Mouse (Mus musculus): ENCODE measurements around the gene Tulp2. TPM values are rescaled to one million over a fixed set of nuclear protein-coding genes. Genes with fewer than 3 reads are reported as not detected.

The Tulp2 gene
- total and polyA plus RNA-seq, 3 experiments = 1.1 to 1.2 TPM; not detected in 1

DNA sequence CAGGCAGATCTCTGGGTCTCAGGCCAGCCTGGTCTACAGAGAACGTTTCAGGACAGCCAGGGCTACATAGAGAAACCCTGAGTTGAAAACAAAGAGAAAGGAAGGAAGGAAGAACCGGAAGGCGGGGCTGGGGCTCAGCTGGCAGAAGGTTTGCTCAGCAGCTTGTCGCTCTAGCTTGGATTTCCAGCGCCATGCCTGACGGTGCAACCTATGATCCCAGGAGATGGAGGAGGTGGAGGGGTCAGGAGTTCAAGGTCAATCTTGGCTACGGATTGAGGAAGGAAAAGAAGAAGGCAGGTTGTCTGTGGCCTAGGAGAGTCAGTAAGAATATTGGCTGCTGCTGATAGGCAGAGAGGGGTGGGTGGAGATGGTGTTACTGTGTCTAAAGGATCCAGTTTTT is 78.6 kb downstream of the Tulp2 start (continued):
- TF ChIP-seq BHLHE40 (IDR thresholded peaks at IDR 0.05; ENCODE audit: borderline replicate concordance, low read depth, low read length) (no peak), CHD1 (IDR thresholded peaks at IDR 0.05; ENCODE audit: low read depth, low read length) (0 out of 2 replicates have a peak, but pooled peaks have one; percentile 25), MYB (IDR thresholded peaks at IDR 0.05; ENCODE audit: low read depth, low read length) (no peak), RAD21 (IDR thresholded peaks at IDR 0.05; ENCODE audit: low read depth, low read length) (no peak), MAX (IDR thresholded peaks at IDR 0.05; ENCODE audit: low read length) (0 out of 2 replicates have a peak, but pooled peaks have one; percentile 18), GATA1 (IDR thresholded peaks at IDR 0.05; ENCODE audit: low read depth, low read length) (no peak)

DNA sequence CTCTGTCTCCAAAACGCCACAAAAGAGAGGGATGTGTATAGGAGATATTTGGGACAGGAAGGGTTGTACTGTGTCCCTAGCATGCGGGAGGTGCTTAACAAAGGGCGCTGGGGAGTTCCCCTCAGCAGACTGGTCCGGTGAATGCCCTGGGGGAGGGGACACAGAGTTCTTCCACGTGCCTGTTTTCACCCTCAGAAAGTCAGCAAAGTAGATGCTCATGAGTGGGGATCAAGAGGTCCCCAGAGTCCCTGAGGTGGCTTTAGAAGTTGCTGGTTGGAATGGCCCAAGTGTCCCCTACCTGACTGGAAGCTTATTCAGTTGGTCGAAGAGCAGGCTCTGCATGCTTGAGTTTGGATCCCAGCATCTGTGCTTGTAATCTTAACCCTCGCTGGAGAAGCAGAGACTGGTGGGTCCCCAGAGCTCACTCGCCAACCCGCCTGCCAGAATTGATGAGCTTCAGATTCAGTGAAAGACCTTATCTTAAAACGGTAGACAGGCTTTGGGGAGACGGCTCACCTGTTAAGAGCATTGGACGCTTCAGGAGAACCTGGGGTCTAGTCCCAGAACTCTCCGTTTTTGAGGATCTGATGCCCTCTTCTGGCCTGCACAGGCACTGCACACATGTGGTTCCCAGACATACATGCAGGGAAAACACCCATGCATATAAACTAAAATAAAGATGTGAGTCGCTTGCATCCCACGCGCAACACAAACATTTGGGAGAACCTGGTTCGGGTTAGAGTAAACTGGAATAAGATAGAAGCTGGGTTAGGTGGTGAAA is 79.4 kb downstream of the Tulp2 start:
- H3K9ac ChIP-seq (ENCODE audit: control insufficient read depth, low read depth, low read length, poor library complexity, severe bottlenecking) = peak overlapping the region; percentile 72
- H3K79me2 ChIP-seq (ENCODE audit: control insufficient read depth, insufficient read depth, low read length, poor library complexity) = no peaks in the 10 kb centered on the region; the same call in 1 of the 2 replicates
- peak; percentile 87 for DNase-seq (ENCODE audit: low read depth, low spot score)
- peak overlapping the region; percentile 90 for H3K27ac ChIP-seq (ENCODE audit: control insufficient read depth, low read depth, low read length)
- peaks cover 0 to 10% of the 10 kb centered on the region in 2 experiments; a peak in 2 of 4 replicates for H3K4me1 ChIP-seq (ENCODE audit: control insufficient read depth in 1 of 2, insufficient read depth in 2 of 2, low read length in 2 of 2)
- TF ChIP-seq MYC (IDR thresholded peaks at IDR 0.05; ENCODE audit: low read depth, low read length) = peak; percentile 71; the same call in 1 of the 2 replicates
- TF ChIP-seq JUND (IDR thresholded peaks at IDR 0.05; ENCODE audit: low read depth, low read length) = no peak
- TF ChIP-seq E2F4 (IDR thresholded peaks at IDR 0.05; ENCODE audit: borderline replicate concordance, low read depth, low read length) = no peak
- TF ChIP-seq SIN3A (IDR thresholded peaks at IDR 0.05; ENCODE audit: low read length) = peak; percentile 70; the same call in 1 of the 2 replicates
- 0 out of 2 replicates have a peak, but pooled peaks have one; percentile 20 for TF ChIP-seq HCFC1 (IDR thresholded peaks at IDR 0.05; ENCODE audit: low read depth, low read length)
- peak; percentile 62 for TF ChIP-seq SMC3 (IDR thresholded peaks at IDR 0.05; ENCODE audit: low read depth, low read length)
- TF ChIP-seq RAD21 (IDR thresholded peaks at IDR 0.05; ENCODE audit: low read depth, low read length) = peak; percentile 75
- TF ChIP-seq MYB (IDR thresholded peaks at IDR 0.05; ENCODE audit: low read depth, low read length) = no peak
- no peak for TF ChIP-seq TCF12 (IDR thresholded peaks at IDR 0.05; ENCODE audit: low read depth, low read length)
- peak; percentile 35; the same call in 1 of the 2 replicates for TF ChIP-seq BHLHE40 (IDR thresholded peaks at IDR 0.05; ENCODE audit: borderline replicate concordance, low read depth, low read length)
- TF ChIP-seq ZC3H11A (IDR thresholded peaks at IDR 0.05; ENCODE audit: low read depth, low read length) = peak; percentile 53
- peak; percentile 57; the same call in 1 of the 2 replicates for TF ChIP-seq MAX (IDR thresholded peaks at IDR 0.05; ENCODE audit: low read length)
- TF ChIP-seq MXI1 (IDR thresholded peaks at IDR 0.05; ENCODE audit: low read depth, low read length) = peak; percentile 61; the same call in 1 of the 2 replicates
- TF ChIP-seq CTCF (IDR thresholded peaks at IDR 0.05 in 2 of 3, conservative IDR thresholded peaks at IDR 0.05 in 1 of 3; ENCODE audit: control insufficient read depth in 1 of 3, insufficient read depth in 1 of 3, low read depth in 2 of 3, low read length in 3 of 3, poor library complexity in 1 of 3, severe bottlenecking in 1 of 3) = peak; percentile 72 to 76 (median 75)
- peak; percentile 16; the same call in 1 of the 2 replicates for TF ChIP-seq CHD2 (IDR thresholded peaks at IDR 0.05; ENCODE audit: low read length)
- H3K4me3 ChIP-seq (ENCODE audit: control insufficient read depth in 1 of 2, insufficient read depth in 1 of 2, low read depth in 2 of 2, low read length in 2 of 2) = peak overlapping the region; percentile 53 to 60
- H3K36me3 ChIP-seq (ENCODE audit: control insufficient read depth in 1 of 2, insufficient read depth in 2 of 2, low read length in 2 of 2) = 0 out of 4 replicates have a peak, but pooled peaks cover 0 to 2% of the 10 kb centered on the region in 2 experiments
- H3K9me3 ChIP-seq (replicated peaks; ENCODE audit: insufficient read depth, low read length) = no peaks in the 10 kb centered on the region
- H3K27me3 ChIP-seq (ENCODE audit: control insufficient read depth in 1 of 2, insufficient read depth in 2 of 2, low read length in 2 of 2) = no peaks in the 10 kb centered on the region

Data from MEL (cell line).